Mouse (Mus musculus): Measurements from ENCODE around the gene Gm11060. TPM values are rescaled to one million over a fixed set of nuclear protein-coding genes. Genes with fewer than 3 reads are reported as not detected.

Gm11060 gene
- polyA plus RNA-seq, 1 experiment from 2014 or later = not detected

DNA sequence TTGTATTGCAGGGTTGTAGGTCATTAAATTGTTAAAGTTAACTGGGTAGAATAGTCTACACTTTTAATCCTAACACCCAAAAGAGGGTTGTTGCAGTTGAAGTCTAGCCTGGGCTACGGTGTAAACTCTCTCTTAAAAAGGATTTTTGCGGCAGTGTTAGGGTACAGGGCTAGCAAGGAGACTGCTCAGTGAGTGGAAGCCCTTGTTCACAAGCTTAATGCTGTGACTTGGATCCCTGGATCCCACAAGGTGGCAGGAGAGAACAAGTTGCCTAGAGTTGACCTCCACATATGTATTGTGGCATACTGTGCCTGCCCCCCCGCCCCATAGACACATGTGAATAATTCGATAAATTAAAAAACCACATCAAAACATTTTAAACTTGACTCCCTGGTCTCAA lies 19.3 kb upstream of the Gm11060 start:
- H3K27me3 ChIP-seq (ENCODE audit: insufficient read depth, low read length) = no peaks in the 10 kb centered on the region
- TF ChIP-seq CTCF (IDR thresholded peaks at IDR 0.05; ENCODE audit: low read depth) (peak; percentile 34), EP300 (IDR thresholded peaks at IDR 0.05; ENCODE audit: low read depth) (no peak)
- no peak for ATAC-seq
- 59% methylated on average over 4 of the region's 4 CpGs for WGBS (ENCODE audit: insufficient replicate concordance)
- no peak overlapping the region for H3K4me2 ChIP-seq (ENCODE audit: low read depth, low read length)
- no peaks in the 10 kb centered on the region for H3K9me3 ChIP-seq (ENCODE audit: low read length)
- no peak overlapping the region for H3K27ac ChIP-seq (ENCODE audit: low read depth)
- no peaks in the 10 kb centered on the region for H3K36me3 ChIP-seq (replicated peaks; ENCODE audit: insufficient read depth, low read length)
- no peak overlapping the region for H3K9ac ChIP-seq (replicated peaks)
- no peaks in the 10 kb centered on the region for H3K4me1 ChIP-seq (ENCODE audit: insufficient read depth)
- no peak for DNase-seq
- no peak overlapping the region for H3K4me3 ChIP-seq (ENCODE audit: low read depth, low read length)

DNA sequence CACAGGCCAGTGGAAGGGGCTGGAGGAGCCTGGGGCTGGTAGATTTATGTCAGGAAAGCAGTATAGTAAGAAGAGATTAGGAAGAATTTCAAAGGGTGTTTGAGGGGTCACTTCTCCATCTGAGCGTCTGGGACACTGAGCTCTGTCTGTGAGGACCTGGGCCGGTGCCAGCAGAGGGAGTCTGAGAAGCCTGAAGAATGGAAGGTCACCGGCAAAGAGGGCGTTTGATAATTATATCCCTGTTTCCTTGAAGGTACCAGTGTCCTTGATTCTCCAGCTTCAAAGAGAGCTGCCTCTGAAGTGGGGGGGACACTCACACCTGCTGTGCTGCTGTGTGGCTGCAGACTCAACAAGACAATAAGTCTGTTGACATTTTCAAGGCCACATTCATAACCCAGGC lies 17.6 kb upstream of the Gm11060 start:
- ATAC-seq (no peak), DNase-seq (no peak)
- no peaks in the 10 kb centered on the region for H3K9me3 ChIP-seq (ENCODE audit: low read length)
- WGBS (ENCODE audit: insufficient replicate concordance) = 44% methylated on average over 4 of the region's 4 CpGs
- H3K27ac ChIP-seq (ENCODE audit: low read depth) = no peak overlapping the region
- no peak overlapping the region for H3K4me2 ChIP-seq (ENCODE audit: low read depth, low read length)
- H3K36me3 ChIP-seq (replicated peaks; ENCODE audit: insufficient read depth, low read length) = no peaks in the 10 kb centered on the region
- TF ChIP-seq EP300 (IDR thresholded peaks at IDR 0.05; ENCODE audit: low read depth) = no peak
- TF ChIP-seq CTCF (IDR thresholded peaks at IDR 0.05; ENCODE audit: low read depth) = no peak
- no peaks in the 10 kb centered on the region for H3K27me3 ChIP-seq (ENCODE audit: insufficient read depth, low read length)
- H3K4me3 ChIP-seq (ENCODE audit: low read depth, low read length) = no peak overlapping the region
- H3K9ac ChIP-seq (replicated peaks) = no peak overlapping the region
- H3K4me1 ChIP-seq (ENCODE audit: insufficient read depth) = no peaks in the 10 kb centered on the region

DNA sequence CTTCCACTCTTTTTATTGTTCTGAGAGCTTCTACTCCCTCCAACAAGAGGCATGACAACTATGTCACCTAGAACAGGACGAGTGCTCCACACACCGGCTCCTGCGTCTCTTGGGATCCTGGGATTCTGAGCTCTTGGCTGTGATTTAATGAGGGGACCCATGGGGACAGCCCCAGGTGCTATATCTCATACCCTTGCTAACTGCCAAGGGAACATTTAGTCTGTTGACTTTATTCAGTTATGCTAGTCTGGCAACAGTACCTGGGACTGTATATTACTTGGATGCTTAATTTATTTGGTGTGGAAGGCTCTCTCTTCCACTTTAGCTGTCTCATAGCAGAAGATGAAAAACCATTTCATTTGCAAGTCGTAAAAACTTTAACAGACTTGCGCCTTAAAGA lies 16.0 kb upstream of the Gm11060 start:
- H3K4me3 ChIP-seq (ENCODE audit: low read depth, low read length) = no peak overlapping the region
- TF ChIP-seq EP300 (IDR thresholded peaks at IDR 0.05; ENCODE audit: low read depth) = no peak
- TF ChIP-seq CTCF (IDR thresholded peaks at IDR 0.05; ENCODE audit: low read depth) = no peak
- no peak for ATAC-seq
- H3K9ac ChIP-seq (replicated peaks) = no peak overlapping the region
- 72% methylated on average over 5 of the region's 5 CpGs for WGBS (ENCODE audit: insufficient replicate concordance)
- H3K27ac ChIP-seq (ENCODE audit: low read depth) = no peak overlapping the region
- H3K4me1 ChIP-seq (ENCODE audit: insufficient read depth) = no peaks in the 10 kb centered on the region
- no peak overlapping the region for H3K4me2 ChIP-seq (ENCODE audit: low read depth, low read length)
- no peaks in the 10 kb centered on the region for H3K27me3 ChIP-seq (ENCODE audit: insufficient read depth, low read length)
- DNase-seq = no peak
- H3K9me3 ChIP-seq (ENCODE audit: low read length) = no peaks in the 10 kb centered on the region
- H3K36me3 ChIP-seq (replicated peaks; ENCODE audit: insufficient read depth, low read length) = no peaks in the 10 kb centered on the region

DNA sequence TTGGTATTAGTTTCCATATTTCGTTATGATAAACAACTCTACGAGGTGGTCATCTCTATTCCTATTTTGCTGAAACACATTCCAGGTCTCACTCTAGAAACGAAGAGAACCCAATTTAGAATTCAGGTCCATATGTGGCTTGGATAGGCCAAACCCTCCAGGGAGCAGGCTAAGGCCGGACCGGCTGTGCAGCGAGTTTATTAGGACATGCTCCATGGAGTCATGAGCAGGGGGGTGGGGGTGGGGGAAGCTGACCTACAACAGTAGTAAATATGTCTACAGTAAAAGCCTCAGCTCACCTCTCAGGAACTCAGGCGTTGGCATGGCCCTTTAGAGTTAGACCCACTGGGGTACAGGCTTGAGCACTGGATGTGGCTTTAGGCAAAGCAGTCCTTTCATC lies 14.7 kb upstream of the Gm11060 start:
- 77% methylated on average over 7 of the region's 7 CpGs for WGBS (ENCODE audit: insufficient replicate concordance)
- H3K4me3 ChIP-seq (ENCODE audit: low read depth, low read length) = no peak overlapping the region
- H3K9me3 ChIP-seq (ENCODE audit: low read length) = no peaks in the 10 kb centered on the region
- H3K27ac ChIP-seq (ENCODE audit: low read depth) = no peak overlapping the region
- H3K9ac ChIP-seq (replicated peaks) = no peak overlapping the region
- no peak overlapping the region for H3K4me2 ChIP-seq (ENCODE audit: low read depth, low read length)
- H3K36me3 ChIP-seq (replicated peaks; ENCODE audit: insufficient read depth, low read length) = no peaks in the 10 kb centered on the region
- DNase-seq (no peak), ATAC-seq (no peak)
- TF ChIP-seq EP300 (IDR thresholded peaks at IDR 0.05; ENCODE audit: low read depth) (no peak), CTCF (IDR thresholded peaks at IDR 0.05; ENCODE audit: low read depth) (no peak)
- H3K27me3 ChIP-seq (ENCODE audit: insufficient read depth, low read length) = no peaks in the 10 kb centered on the region
- no peaks in the 10 kb centered on the region for H3K4me1 ChIP-seq (ENCODE audit: insufficient read depth)

DNA sequence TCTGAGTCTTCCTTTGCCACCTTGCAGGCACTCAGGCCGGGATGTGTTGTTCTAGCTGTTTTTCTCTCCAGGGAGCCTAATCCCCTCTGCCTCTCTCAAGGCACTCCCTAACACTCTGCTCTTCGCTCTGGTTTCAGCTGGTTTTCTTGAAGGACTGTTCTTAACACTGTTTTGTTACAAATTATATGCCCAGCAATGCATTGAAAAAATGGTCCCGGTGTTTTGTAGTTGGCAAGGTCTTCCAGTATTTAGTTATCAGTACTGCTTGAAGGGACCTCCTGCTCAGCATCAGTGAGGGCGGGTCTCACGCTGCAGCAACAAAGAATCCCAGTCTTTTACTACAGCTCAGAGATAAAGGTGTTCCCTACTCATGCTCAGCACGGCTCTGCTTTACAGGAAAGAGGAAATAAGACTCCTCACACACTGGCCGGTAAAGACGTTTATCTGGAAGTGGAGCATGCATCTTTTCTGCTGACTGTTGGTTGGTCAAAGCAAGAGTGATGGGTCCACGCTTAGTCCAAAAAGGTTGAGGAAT lies 9.5 kb upstream of the Gm11060 start:
- Histone ChIP-seq H3K27ac (ENCODE audit: low read depth) (no peak overlapping the region), H3K9me3 (ENCODE audit: low read length) (no peaks in the 10 kb centered on the region), H3K4me3 (ENCODE audit: low read depth, low read length) (no peak overlapping the region), H3K9ac (replicated peaks) (no peak overlapping the region), H3K27me3 (ENCODE audit: insufficient read depth, low read length) (no peaks in the 10 kb centered on the region), H3K4me2 (ENCODE audit: low read depth, low read length) (no peak overlapping the region), H3K4me1 (ENCODE audit: insufficient read depth) (no peaks in the 10 kb centered on the region), H3K36me3 (replicated peaks; ENCODE audit: insufficient read depth, low read length) (no peaks in the 10 kb centered on the region)
- no peak for DNase-seq
- no peak for ATAC-seq
- WGBS (ENCODE audit: insufficient replicate concordance) = 29% methylated on average over 9 of the region's 9 CpGs
- TF ChIP-seq CTCF (IDR thresholded peaks at IDR 0.05; ENCODE audit: low read depth) (no peak), EP300 (IDR thresholded peaks at IDR 0.05; ENCODE audit: low read depth) (no peak)

DNA sequence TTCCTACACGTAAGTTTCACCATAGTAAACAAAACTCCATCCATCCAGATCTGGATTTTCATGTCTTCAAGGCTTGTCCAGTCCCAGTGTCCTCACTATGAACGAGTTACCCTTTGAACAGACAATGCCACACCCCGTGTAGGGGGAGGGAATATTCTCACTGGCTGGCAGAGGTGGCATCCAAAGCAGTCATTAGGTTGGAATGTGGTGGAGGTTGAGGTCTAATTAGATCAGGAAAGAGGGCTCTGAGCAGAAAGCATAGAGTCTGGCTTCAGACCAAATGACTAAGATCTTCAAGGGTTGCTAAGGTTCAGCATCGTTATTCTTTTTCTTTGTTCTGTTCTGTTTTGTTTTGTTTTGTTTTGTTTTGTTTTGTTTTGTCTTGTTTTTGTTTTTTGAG lies 7.8 kb upstream of the Gm11060 start:
- DNase-seq = no peak
- H3K36me3 ChIP-seq (replicated peaks; ENCODE audit: insufficient read depth, low read length) = no peaks in the 10 kb centered on the region

DNA sequence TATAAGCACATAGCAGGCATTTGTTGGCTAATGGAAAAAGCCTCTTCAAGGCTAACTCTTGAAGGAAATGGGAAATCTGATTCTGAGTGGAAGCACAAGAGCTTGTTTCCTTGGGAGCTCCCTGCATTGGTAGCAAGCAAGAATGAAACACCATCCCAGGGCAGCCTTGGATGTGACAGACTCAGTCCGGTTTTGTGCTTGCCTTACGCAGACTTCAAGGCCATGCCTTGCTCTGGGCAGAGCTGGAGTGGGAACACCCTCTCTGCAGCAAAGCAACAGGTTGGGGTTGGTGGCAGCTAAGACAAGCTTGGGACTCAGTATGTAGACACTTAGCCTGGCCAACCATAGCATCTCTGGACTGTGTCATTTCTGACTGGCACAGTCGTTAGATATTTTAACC lies 5.7 kb upstream of the Gm11060 start:
- H3K4me3 ChIP-seq (ENCODE audit: low read depth, low read length) = no peak overlapping the region
- H3K36me3 ChIP-seq (replicated peaks; ENCODE audit: insufficient read depth, low read length) = no peaks in the 10 kb centered on the region
- ATAC-seq (no peak), DNase-seq (no peak)
- H3K9me3 ChIP-seq (ENCODE audit: low read length) = no peaks in the 10 kb centered on the region
- TF ChIP-seq CTCF (IDR thresholded peaks at IDR 0.05; ENCODE audit: low read depth) = no peak
- H3K27ac ChIP-seq (ENCODE audit: low read depth) = no peak overlapping the region
- WGBS (ENCODE audit: insufficient replicate concordance) = 81% methylated on average over 3 of the region's 3 CpGs
- H3K4me1 ChIP-seq (ENCODE audit: insufficient read depth) = no peaks in the 10 kb centered on the region
- H3K27me3 ChIP-seq (ENCODE audit: insufficient read depth, low read length) = no peaks in the 10 kb centered on the region
- no peak overlapping the region for H3K9ac ChIP-seq (replicated peaks)
- no peak overlapping the region for H3K4me2 ChIP-seq (ENCODE audit: low read depth, low read length)

More for the DNA sequence above, 7.8 kb upstream of the Gm11060 start:
- Histone ChIP-seq H3K9me3 (ENCODE audit: low read length) (no peaks in the 10 kb centered on the region), H3K27me3 (ENCODE audit: insufficient read depth, low read length) (no peaks in the 10 kb centered on the region), H3K4me3 (ENCODE audit: low read depth, low read length) (no peak overlapping the region), H3K4me1 (ENCODE audit: insufficient read depth) (no peaks in the 10 kb centered on the region), H3K9ac (replicated peaks) (no peak overlapping the region), H3K27ac (ENCODE audit: low read depth) (no peak overlapping the region), H3K4me2 (ENCODE audit: low read depth, low read length) (no peak overlapping the region)
- 64% methylated on average over 4 of the region's 4 CpGs for WGBS (ENCODE audit: insufficient replicate concordance)
- ATAC-seq = no peak
- TF ChIP-seq CTCF (IDR thresholded peaks at IDR 0.05; ENCODE audit: low read depth) (no peak), EP300 (IDR thresholded peaks at IDR 0.05; ENCODE audit: low read depth) (no peak)

Measured in liver, postnatal 0 days (tissue).